Mouse (Mus musculus): ENCODE measurements around the gene Fnbp1. TPM values are rescaled to one million over a fixed set of nuclear protein-coding genes. Genes with fewer than 3 reads are reported as not detected.
A peak's percentile ranks its signal among the peaks of the same experiment; 100 is the strongest.

Fnbp1 gene
- total and polyA plus RNA-seq, 3 experiments: 38.1 to 79.6 (median 77.8) TPM

DNA sequence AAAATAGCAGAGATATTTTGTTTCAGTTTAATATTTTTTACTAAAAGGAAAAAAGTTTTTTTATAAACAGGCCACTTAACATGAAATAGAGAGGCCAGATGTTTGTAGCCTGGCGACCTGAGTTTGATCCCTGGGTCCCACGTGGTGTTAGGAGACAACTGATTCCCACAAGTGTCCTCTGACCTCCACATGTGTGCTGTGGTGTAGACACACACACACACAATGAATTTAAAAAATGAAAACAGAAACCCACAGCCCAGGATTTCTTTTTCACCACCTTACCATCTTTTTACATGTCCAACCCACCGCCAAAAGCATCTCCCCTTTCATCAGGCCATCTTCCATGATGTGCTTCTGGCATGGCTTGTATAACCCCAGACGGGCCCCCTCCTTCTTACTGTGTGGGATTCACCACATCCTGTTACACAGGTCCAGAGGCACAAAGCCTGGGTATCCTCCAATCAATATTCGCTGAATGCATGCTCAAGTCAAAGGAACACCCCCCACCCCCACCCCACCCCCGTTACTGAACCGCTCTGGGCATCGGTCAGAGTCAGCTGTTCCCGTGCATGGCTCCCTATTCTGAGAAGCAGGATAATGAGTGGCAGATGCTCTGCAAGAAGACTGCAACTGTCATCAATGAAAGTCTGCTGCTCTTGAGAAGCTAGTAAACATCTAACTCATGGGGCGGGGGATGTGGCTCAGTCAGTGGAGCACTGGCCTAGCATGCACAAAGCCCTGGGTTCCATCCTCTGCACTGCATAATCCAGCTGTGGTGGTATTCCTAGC is 25.7 kb downstream of the Fnbp1 start:
- Histone ChIP-seq H3K27me3 (ENCODE audit: insufficient read depth, low read length) (no peaks in the 10 kb centered on the region), H3K4me3 (ENCODE audit: low read depth, low read length) (peak overlapping the region; percentile 44; the same call in 1 of the 2 replicates), H3K36me3 (replicated peaks) (peaks cover 45% of the 10 kb centered on the region), H3K9me3 (replicated peaks) (no peaks in the 10 kb centered on the region), H3K4me1 (ENCODE audit: insufficient read depth, low read depth, low read length) (peaks cover 60% of the 10 kb centered on the region)
- peak; percentile 40; the same call in 1 of the 2 replicates for ATAC-seq (ENCODE audit: extremely low read depth, insufficient number of reproducible peaks, low FRiP score, poor library complexity, severe bottlenecking)
- TF ChIP-seq CTCF (IDR thresholded peaks at IDR 0.05; ENCODE audit: low read depth, low read length) (no peak), POLR2AphosphoS5 (IDR thresholded peaks at IDR 0.05; ENCODE audit: insufficient replicate concordance, low read depth, low read length) (no peak), GATA1 (IDR thresholded peaks at IDR 0.05; ENCODE audit: borderline replicate concordance, low read length) (no peak), GATA2 (IDR thresholded peaks at IDR 0.05; ENCODE audit: borderline replicate concordance, low read depth, low read length) (no peak), TAL1 (conservative IDR thresholded peaks at IDR 0.05; ENCODE audit: low read depth, low read length) (no peak)
- DNase-seq (ENCODE audit: low spot score): peak; percentile 53

DNA sequence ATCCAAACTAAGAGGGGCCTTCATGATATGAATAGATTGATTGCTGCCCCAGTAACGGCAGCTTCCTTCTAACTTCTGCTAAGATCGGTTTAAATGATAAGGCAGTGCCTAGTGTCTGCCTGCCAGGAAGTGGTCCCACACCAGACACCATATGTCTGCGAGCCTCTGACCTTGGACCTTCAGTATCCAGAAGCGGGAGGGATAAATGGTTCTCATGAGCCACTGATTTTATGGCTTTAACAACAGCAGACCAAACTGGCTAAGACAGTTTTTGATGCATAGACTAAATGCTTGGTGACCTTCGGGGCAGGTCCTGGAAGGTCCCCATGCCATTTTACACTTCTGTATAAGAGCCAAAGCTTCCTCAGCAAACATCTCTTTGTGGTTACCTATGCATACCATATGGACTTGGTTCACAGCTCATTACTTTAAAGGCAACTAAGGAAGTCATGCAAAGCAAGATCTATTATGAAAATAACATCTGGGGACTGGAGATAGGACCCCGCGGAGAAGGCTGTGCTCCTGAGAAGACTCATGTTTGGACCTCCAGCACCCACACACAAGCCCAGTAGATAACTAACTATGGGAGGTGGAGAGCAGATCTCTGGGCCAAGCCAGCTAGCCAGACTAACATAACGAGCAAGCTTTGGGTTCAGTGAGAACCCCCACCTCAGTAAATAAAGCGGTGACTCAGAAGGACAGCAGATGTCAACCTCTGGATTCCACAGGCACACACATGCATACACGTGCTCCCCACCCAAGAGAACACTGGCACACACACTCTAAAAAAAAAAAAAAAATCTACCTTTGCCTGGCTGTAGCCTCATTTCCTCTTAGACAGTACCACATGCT is 26.5 kb downstream of the Fnbp1 start:
- Histone ChIP-seq H3K36me3 (replicated peaks) (peaks cover 49% of the 10 kb centered on the region), H3K27me3 (ENCODE audit: insufficient read depth, low read length) (no peaks in the 10 kb centered on the region), H3K4me1 (ENCODE audit: insufficient read depth, low read depth, low read length) (peaks cover 65% of the 10 kb centered on the region), H3K4me3 (ENCODE audit: low read depth, low read length) (peak overlapping the region; percentile 49; the same call in 1 of the 2 replicates), H3K9me3 (replicated peaks) (no peaks in the 10 kb centered on the region)
- ATAC-seq (ENCODE audit: extremely low read depth, insufficient number of reproducible peaks, low FRiP score, poor library complexity, severe bottlenecking): peak; percentile 81
- TF ChIP-seq GATA1 (IDR thresholded peaks at IDR 0.05; ENCODE audit: borderline replicate concordance, low read length) (no peak), TAL1 (conservative IDR thresholded peaks at IDR 0.05; ENCODE audit: low read depth, low read length) (peak; percentile 56), GATA2 (IDR thresholded peaks at IDR 0.05; ENCODE audit: borderline replicate concordance, low read depth, low read length) (no peak)
- peak; percentile 63 for DNase-seq (ENCODE audit: low spot score)

DNA sequence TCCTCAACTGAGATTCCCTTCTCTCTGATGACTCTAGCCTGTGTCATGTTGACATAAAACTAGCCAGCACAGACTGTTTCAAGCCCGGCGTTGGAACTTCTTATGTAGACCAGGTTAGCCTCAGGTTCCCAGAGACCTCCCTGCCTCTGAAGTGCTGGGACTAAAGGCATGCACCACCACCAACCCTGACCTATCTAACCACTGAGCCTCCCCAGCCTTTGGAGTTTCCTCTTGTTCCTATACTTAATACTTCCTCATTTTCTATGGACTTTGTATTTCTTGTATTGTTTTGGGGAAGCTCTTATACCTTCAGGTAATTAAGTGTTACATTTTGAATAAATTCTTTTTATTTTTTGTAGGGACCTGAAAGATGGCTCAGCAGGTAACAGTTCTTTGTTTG is 27.6 kb downstream of the Fnbp1 start:
- no peak for TF ChIP-seq CTCF (IDR thresholded peaks at IDR 0.05; ENCODE audit: low read depth, low read length)
- no peak for TF ChIP-seq TAL1 (conservative IDR thresholded peaks at IDR 0.05; ENCODE audit: low read depth, low read length)
- no peak for TF ChIP-seq GATA2 (IDR thresholded peaks at IDR 0.05; ENCODE audit: borderline replicate concordance, low read depth, low read length)
- TF ChIP-seq POLR2AphosphoS5 (IDR thresholded peaks at IDR 0.05; ENCODE audit: insufficient replicate concordance, low read depth, low read length): no peak
- TF ChIP-seq GATA1 (IDR thresholded peaks at IDR 0.05; ENCODE audit: borderline replicate concordance, low read length): no peak
- Histone ChIP-seq H3K27me3 (ENCODE audit: insufficient read depth, low read length) (no peaks in the 10 kb centered on the region), H3K9me3 (replicated peaks) (no peaks in the 10 kb centered on the region), H3K4me3 (ENCODE audit: low read depth, low read length) (no peak overlapping the region; the same call in 1 of the 2 replicates), H3K36me3 (replicated peaks) (peaks cover 49% of the 10 kb centered on the region), H3K4me1 (ENCODE audit: insufficient read depth, low read depth, low read length) (peaks cover 68% of the 10 kb centered on the region)
- ATAC-seq (ENCODE audit: extremely low read depth, insufficient number of reproducible peaks, low FRiP score, poor library complexity, severe bottlenecking) (no peak), DNase-seq (ENCODE audit: low spot score) (no peak)

DNA sequence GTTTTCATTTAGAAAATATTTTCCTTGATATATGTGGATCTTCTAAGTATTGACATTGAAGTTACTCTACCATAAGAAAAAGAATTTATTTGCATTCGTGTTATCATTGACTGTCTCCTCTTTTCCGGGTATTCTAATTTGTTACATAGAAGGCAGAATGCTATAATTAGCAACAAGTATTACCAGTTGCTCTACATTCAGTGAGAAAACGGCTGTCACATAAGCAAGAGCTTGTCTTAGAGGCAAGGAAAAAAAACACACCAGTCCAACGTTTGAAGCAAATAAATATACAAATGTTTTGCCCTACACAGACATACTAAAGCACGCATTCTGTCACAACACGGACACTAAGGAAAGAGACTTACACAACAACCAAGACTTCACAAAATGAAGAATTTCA is 30.1 kb downstream of the Fnbp1 start:
- peaks cover 54% of the 10 kb centered on the region for H3K36me3 ChIP-seq (replicated peaks)
- ATAC-seq (ENCODE audit: extremely low read depth, insufficient number of reproducible peaks, low FRiP score, poor library complexity, severe bottlenecking): no peak
- H3K4me3 ChIP-seq (ENCODE audit: low read depth, low read length): no peak overlapping the region
- peaks cover 64% of the 10 kb centered on the region for H3K4me1 ChIP-seq (ENCODE audit: insufficient read depth, low read depth, low read length)
- DNase-seq (ENCODE audit: low spot score): no peak
- TF ChIP-seq GATA1 (IDR thresholded peaks at IDR 0.05; ENCODE audit: borderline replicate concordance, low read length): no peak
- no peak for TF ChIP-seq POLR2AphosphoS5 (IDR thresholded peaks at IDR 0.05; ENCODE audit: insufficient replicate concordance, low read depth, low read length)
- no peak for TF ChIP-seq GATA2 (IDR thresholded peaks at IDR 0.05; ENCODE audit: borderline replicate concordance, low read depth, low read length)
- H3K9me3 ChIP-seq (replicated peaks): no peaks in the 10 kb centered on the region
- H3K27me3 ChIP-seq (ENCODE audit: insufficient read depth, low read length): no peaks in the 10 kb centered on the region; the same call in 1 of the 2 replicates

DNA sequence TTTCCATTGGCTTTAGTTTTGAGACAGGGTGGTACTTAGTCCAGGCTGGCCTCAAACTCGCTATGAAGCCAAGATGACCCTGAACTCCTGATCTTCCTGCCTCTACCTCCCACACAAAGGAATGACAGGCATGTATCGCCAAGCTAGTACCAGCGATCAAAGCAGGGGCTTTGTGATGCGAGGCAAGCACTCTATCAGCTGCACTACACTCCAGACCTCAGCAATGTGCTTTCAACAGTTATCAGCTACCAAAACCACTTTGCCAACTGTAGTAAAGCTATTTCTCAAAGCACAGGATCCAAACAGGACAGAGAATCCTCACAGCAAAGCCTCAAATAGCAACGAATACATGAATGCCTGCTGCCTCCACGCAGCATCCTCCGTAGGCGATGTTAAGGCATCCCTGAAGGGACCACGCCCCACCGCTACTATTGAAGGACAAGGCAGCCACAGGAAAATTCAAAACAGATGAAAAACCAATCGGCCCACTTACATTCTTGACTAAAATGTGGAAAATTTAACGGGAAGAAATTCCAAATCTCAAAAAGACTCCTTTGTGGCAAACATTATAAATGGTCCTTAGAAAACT is 31.8 kb downstream of the Fnbp1 start:
- Histone ChIP-seq H3K27me3 (ENCODE audit: insufficient read depth, low read length) (no peaks in the 10 kb centered on the region; the same call in 1 of the 2 replicates), H3K4me1 (ENCODE audit: insufficient read depth, low read depth, low read length) (peaks cover 51% of the 10 kb centered on the region)
- ATAC-seq (ENCODE audit: extremely low read depth, insufficient number of reproducible peaks, low FRiP score, poor library complexity, severe bottlenecking): no peak

DNA sequence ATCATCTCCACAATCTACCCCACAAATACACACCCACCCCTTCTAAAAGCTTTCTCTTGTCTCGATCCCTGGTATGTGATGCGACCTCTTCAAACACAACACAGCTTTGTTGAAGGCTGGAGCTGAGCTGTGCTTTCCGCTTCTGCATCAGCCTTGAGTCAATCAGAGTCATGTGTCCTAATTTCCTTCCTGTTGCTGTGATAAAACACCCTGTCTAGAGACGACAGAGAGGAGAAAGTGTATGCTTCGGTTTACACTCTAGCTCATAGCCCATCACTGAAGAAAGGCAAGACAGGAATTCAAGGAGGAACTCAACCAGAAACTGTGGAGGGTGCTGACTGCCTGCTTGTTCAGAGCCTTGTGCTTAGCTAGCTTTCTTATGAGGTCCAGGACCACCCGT is 33.6 kb downstream of the Fnbp1 start:
- Histone ChIP-seq H3K36me3 (replicated peaks) (peaks cover 76% of the 10 kb centered on the region), H3K27me3 (ENCODE audit: insufficient read depth, low read length) (no peaks in the 10 kb centered on the region; the same call in 1 of the 2 replicates), H3K4me1 (ENCODE audit: insufficient read depth, low read depth, low read length) (peaks cover 41% of the 10 kb centered on the region), H3K9me3 (replicated peaks) (no peaks in the 10 kb centered on the region), H3K4me3 (ENCODE audit: low read depth, low read length) (no peak overlapping the region)
- no peak for TF ChIP-seq GATA1 (IDR thresholded peaks at IDR 0.05; ENCODE audit: borderline replicate concordance, low read length)
- TF ChIP-seq GATA2 (IDR thresholded peaks at IDR 0.05; ENCODE audit: borderline replicate concordance, low read depth, low read length): no peak
- no peak for TF ChIP-seq TAL1 (conservative IDR thresholded peaks at IDR 0.05; ENCODE audit: low read depth, low read length)
- TF ChIP-seq POLR2AphosphoS5 (IDR thresholded peaks at IDR 0.05; ENCODE audit: insufficient replicate concordance, low read depth, low read length): no peak
- TF ChIP-seq CTCF (IDR thresholded peaks at IDR 0.05; ENCODE audit: low read depth, low read length): no peak
- no peak for DNase-seq (ENCODE audit: low spot score)
- ATAC-seq (ENCODE audit: extremely low read depth, insufficient number of reproducible peaks, low FRiP score, poor library complexity, severe bottlenecking): no peak

More for the DNA sequence above, 31.8 kb downstream of the Fnbp1 start:
- Histone ChIP-seq H3K36me3 (replicated peaks) (peaks cover 64% of the 10 kb centered on the region), H3K4me3 (ENCODE audit: low read depth, low read length) (no peak overlapping the region), H3K9me3 (replicated peaks) (no peaks in the 10 kb centered on the region)
- no peak for DNase-seq (ENCODE audit: low spot score)
- no peak for TF ChIP-seq TAL1 (conservative IDR thresholded peaks at IDR 0.05; ENCODE audit: low read depth, low read length)
- TF ChIP-seq GATA2 (IDR thresholded peaks at IDR 0.05; ENCODE audit: borderline replicate concordance, low read depth, low read length): no peak
- TF ChIP-seq POLR2AphosphoS5 (IDR thresholded peaks at IDR 0.05; ENCODE audit: insufficient replicate concordance, low read depth, low read length): no peak
- no peak for TF ChIP-seq CTCF (IDR thresholded peaks at IDR 0.05; ENCODE audit: low read depth, low read length)
- no peak for TF ChIP-seq GATA1 (IDR thresholded peaks at IDR 0.05; ENCODE audit: borderline replicate concordance, low read length)

All from G1E (cell line).